Mouse (Mus musculus): ENCODE measurements at regions not wholly inside any gene's neighbourhood (a gene's known extent, or its start where the extent isn't known, plus 50 kb on each side); places are given as distances from the start of the nearest gene placed in this dataset.

DNA sequence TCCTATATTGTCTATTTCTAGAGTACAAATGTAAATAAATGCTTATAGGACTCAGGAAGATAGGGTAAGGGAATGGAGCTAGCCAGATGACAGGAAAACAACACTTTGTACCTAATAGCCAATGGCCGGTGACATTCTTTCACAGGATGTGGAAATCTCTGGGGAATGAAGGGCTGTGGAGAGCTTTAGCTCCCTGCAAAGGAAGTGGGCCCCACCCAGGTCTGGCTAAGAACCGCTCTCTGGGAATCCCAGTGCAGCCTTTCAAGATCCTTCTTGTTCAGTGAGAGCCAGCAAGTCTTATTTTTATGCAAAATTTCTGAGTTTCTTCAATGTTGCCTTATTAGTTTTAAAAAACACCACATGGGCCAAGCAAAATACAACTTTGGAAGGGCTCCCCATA is 54.7 kb upstream of the Pappa2 start:
- no peak for ATAC-seq (ENCODE audit: extremely low read depth, insufficient number of reproducible peaks, low FRiP score, poor library complexity, severe bottlenecking)

DNA sequence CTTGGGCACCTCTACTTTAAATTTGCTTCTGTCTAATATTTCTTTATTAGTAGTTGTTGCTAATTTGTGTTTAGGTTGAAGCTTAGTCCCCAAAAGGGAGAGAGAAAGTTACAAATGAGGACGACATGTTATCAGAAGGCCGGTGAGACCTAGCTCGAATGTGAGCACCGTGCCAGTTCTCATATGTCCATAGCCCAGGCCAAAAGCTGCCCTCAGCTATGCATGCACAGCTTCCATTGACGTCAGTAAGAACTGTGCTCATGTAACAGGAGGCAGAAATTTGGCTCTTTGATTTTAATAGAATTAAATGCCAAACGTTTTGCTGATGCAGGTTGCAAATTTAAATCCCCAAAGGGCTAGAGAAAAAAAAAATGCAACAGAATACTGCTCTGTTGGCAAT is 56.1 kb upstream of the Pappa2 start:
- no peak for ATAC-seq (ENCODE audit: extremely low read depth, insufficient number of reproducible peaks, low FRiP score, poor library complexity, severe bottlenecking)

DNA sequence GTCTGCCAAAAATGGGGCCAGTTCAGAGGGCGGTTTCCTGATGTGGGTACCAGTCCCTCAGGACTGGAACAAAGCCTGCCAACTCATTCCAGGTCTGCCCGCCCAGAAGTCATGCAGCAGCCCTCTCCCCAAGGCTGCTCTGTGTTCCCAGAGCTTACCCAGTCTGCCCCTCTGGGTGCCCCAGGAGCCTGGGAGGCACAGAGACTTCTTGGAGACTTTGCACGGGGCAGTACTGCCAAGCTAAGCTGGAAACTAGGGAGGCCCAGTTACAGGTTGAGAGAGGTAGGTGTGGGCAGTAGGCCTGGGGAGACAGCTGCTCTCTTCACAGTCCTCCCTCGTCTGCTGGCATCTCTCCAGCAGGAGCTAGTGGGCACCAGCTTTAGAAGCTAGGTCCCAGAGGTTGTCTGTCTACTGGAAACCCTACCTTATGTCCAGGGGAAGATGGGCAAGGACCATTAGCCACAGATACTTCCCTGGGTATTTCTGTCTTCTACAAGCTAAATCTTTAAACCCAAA is 65.6 kb upstream of the Pappa2 start:
- ATAC-seq (ENCODE audit: extremely low read depth, insufficient number of reproducible peaks, low FRiP score, poor library complexity, severe bottlenecking): no peak

DNA sequence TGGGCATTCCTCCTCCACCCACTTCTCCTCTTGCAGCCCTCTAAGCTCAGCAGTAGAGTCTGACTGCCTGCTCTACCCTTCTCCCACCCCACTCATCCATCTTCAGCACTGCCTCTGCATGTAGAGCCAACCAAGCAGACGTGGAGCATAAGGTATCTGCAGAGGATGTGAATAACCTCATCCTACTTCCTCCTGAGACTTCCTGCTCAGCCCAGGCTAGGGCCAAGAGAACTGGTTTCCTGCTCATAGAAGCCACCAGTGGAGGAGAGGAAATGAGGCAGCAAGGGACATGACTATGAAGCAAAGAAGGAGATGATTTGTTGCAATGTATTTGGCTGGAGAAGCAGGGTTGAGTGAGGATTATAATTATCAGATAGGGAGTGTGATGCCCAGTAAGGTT is 84.7 kb upstream of the Pappa2 start:
- no peak for ATAC-seq (ENCODE audit: extremely low read depth, insufficient number of reproducible peaks, low FRiP score, poor library complexity, severe bottlenecking)

DNA sequence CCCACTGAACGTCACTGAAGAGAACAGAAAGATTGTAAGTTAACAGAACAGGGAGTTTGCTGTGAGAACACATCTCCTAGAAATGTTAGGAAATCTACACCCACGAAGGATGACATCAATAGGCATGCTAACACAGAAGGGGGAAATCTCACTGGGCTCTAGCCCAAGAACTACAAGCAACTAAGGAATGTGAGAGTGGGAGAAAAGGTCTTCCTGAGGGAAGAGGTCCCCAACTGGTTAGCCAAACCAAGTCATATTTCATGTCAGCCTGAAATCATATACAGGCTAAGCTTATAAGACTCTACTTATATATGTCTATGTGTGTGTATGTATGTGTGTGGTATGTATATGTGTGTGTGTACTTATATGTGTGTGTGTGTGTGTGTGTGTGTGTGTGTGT is 118.9 kb upstream of the Pappa2 start:
- ATAC-seq (ENCODE audit: extremely low read depth, insufficient number of reproducible peaks, low FRiP score, poor library complexity, severe bottlenecking): no peak

DNA sequence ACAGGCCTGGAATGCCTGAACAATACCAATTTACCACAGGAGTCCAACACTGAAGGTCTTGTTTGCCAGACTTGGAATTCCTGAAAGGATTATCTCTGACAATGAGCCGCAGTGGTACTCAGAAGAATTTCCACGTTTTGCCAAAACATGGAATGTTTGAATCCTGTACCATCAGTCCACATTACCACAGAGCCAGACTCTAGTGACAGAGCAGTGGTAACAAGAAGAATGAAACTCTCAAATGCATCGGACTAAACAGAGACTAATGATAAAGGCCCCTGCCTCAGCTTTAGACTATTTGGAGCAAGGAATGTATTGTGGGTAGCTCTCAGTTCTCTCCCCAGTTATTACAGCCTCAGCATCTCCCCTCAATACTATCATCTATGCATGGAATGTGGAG is 109.9 kb upstream of the Cop1 start:
- no peak for ATAC-seq (ENCODE audit: extremely low read depth, insufficient number of reproducible peaks, low FRiP score, poor library complexity, severe bottlenecking)

DNA sequence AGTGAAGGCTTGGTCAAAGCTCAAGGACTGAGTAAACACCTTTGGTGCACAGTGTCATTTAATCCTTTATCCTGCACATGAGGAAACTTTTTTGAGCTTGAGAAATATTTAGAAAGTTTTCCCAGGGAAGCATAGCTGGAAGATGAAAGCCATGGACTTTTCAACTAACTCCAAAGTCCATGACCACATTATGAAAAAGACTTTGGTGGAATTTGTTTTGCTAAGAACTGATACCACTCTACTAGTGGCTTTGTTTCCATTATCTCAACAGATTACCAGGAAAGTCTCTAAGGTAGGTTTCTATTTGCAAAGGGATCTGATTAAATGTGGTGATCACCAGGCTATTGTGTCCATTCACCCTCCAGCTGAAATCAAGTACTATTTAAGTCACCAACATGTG is 107.2 kb upstream of the Cop1 start:
- ATAC-seq (ENCODE audit: extremely low read depth, insufficient number of reproducible peaks, low FRiP score, poor library complexity, severe bottlenecking): no peak

DNA sequence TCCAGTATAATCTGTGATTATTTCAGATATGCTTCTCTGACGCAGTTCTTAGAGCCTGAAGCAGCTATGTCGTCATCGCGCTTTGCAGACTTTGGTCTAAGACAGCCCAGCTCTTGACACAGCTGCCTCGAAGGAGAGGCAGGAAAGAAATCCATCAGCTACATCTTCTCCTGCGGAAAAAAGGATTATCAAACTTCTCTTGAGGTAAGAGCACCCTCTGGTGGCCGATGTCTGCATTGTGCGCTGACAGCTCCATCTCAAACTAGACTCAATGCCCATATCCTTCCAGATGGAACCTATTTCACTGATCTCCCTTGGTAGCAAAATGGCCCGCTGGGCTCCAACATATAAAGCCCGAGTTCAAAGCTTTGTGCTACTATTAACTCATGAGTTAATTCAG is 96.8 kb upstream of the Cop1 start:
- peak; percentile 67; the same call in 1 of the 2 replicates for ATAC-seq (ENCODE audit: extremely low read depth, insufficient number of reproducible peaks, low FRiP score, poor library complexity, severe bottlenecking)

DNA sequence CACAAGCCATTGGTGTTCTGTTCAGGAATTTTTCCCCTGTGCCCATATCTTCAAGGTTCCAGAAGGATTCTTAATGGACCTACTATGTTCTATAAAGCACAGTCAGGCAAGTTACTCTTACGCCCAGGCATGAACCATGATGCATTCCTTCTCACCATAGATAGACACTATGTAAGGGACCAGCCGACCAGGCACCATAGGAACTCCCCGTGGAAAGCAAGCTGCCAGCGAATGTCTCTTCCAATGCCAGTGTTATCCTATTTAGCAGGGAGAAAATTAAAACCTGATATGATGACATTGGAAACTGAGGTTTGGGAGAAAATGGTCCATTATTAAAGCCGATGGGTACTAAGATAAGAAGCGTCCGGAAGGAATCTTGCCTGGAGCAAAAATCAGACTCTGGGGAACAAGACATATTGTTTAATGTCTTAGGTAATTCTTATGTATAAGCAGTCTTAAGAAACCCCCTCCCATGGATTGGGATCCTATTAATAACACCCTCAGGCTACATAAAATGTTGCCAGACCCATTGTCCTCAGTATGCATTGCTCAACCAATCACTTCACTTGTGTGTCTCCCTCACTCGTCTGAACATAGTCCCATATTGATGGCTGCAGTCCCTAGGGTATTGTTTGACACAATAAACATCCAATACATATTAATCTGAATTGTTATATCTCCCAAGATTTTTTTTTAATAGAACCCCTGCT is 84.2 kb upstream of the Cop1 start:
- no peak for ATAC-seq (ENCODE audit: extremely low read depth, insufficient number of reproducible peaks, low FRiP score, poor library complexity, severe bottlenecking)

DNA sequence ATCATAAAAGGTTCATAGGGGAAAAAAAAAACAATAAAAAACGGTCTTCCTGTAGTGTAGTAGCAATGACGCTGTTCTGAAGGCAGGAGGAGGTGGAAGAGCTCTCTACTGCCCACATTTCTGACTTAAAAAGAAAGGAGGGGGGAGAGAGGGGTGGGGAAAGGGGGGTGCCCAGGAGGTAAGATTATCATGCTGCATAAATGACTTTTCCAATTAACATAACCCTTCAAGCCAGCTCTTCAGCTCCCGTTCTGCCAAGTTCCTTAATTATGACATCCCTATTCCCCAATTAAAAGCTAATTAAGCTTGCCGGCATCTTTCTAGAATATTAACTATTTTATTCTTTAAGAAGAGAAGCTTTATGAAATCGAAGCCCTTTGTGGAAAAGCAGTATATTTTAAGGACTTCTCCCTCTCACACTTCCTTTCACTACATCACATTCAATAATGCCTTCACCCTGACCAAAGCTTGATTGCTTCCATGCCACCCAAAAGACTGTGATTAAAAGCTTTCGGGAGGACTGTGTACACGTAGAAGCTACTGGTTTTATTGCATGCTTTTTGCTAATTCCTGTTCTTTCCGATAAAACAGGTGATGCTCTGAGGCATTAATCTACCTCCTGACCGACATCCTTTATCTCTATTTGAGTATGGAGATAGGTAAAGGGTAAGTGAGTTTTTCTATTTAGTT is 83.5 kb upstream of the Cop1 start:
- no peak for ATAC-seq (ENCODE audit: extremely low read depth, insufficient number of reproducible peaks, low FRiP score, poor library complexity, severe bottlenecking)

DNA sequence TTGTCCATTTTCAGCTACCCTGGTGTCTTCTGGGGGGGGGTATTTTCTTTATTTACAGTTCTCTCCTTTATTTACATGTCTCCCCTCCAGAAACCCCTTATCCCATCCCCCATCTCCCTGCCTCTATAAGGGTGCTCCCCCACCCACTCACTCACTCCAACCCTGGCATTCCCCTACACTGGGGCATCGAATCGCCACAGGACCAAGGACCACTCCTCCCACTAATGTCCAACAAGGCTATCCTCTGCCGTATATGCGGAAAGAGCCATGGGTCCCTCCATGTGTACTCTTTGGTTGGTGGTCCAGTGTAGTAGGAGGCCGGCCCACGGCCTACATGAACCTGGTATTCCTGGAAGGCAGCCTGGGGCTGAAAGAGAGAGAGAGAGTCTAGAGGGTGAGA is 82.9 kb upstream of the Cop1 start:
- ATAC-seq (ENCODE audit: extremely low read depth, insufficient number of reproducible peaks, low FRiP score, poor library complexity, severe bottlenecking): no peak

DNA sequence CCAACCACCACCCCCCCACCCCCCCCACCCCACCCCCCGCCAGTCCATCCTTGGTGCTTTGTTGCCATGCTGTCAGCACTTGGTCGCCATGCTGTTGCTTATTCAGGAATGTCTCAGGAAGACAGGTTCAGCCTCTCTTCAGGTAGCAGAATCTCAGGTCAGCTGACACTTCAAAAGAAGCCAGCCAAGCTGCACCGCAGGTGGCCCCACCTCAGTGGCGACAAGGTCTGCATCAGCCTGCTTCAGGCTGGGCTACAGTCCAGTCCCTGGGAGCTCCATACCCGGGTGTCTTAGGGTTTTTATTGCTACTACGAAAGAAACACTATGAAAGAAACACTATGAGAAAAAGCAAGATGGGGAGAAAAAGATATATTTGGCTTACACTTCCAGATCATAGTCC is 82.4 kb upstream of the Cop1 start:
- no peak for ATAC-seq (ENCODE audit: extremely low read depth, insufficient number of reproducible peaks, low FRiP score, poor library complexity, severe bottlenecking)

DNA sequence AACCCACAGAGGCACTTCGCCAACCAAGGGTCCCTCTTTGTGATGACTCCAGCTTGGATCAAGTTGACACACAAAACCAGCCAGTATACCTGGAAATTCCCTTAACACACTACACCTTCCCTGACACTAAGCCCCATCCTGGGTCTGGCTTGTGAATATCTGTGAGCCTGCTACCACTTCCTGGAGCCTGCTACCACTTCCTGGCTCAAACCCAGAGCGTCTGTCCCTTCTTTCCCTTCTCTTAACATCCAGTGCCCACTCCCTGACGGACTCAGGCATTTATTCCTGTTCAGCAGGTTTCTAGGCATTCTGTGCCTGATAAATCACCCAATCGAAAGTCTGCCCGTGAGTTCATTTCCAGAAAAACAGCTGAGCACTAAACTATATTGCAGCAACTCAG is 81.8 kb upstream of the Cop1 start:
- no peak for ATAC-seq (ENCODE audit: extremely low read depth, insufficient number of reproducible peaks, low FRiP score, poor library complexity, severe bottlenecking)

DNA sequence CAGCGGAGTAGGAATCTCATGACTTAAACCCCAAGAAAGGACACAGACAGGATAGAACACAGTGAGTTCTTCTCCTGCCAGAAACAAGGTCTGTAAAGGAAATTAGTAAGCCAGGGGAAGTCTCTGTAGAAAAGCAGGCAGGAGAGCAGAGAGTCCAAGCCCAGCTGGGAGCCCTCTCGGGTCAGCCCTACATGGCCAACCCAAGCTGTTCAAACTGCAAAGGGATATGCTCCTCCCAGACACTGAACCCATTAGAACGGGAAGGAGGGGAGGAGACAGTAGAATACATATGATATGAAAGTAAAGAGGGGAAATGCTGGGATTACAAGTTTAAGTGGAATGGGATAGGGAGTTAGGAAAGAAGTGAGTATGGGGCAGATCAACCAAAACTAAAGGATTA is 75.7 kb upstream of the Cop1 start:
- ATAC-seq (ENCODE audit: extremely low read depth, insufficient number of reproducible peaks, low FRiP score, poor library complexity, severe bottlenecking): no peak

DNA sequence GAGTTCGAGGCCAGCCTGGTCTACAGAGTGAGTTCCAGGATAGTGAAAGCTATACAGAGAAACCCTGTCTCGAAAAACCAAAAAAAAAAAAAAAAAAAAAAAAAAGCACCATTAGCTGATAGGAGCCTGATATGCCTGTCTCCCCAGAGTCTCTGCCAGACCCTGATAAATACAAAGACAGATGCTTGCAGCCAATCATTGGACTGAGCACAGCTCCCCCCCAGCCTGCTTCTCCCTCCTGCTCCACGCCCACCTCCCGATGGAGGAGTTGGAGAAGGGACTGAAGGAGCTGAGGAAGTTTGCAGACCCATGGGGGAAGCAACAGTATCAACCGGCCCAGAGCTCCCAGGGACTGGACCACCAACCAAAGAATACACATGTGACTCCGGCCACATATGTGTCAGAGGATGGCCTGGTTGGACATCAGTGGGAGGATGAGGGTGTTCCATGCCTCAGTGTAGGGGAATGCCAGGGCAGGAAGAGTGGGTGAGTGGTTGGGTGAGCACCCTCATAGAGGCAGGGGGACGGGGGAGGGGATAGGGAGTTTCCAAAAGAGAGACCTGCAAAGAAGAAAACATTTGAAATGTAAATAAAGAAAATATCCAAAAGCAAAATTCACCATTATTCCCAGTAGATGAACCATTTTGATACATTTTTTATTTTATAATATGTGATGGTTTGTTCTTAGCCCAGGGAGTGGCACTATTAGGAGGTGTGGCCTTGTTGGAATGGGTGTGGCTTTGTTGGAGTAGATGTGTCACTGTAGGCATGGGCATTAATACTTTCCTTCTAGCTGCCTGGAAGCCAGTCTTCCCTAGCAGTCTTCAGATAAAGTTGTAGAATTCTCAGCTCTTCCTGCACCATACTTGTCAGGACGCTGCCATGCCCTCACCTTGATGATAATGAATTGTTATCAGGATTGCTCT is 71.8 kb upstream of the Cop1 start:
- ATAC-seq (ENCODE audit: extremely low read depth, insufficient number of reproducible peaks, low FRiP score, poor library complexity, severe bottlenecking): no peak

DNA sequence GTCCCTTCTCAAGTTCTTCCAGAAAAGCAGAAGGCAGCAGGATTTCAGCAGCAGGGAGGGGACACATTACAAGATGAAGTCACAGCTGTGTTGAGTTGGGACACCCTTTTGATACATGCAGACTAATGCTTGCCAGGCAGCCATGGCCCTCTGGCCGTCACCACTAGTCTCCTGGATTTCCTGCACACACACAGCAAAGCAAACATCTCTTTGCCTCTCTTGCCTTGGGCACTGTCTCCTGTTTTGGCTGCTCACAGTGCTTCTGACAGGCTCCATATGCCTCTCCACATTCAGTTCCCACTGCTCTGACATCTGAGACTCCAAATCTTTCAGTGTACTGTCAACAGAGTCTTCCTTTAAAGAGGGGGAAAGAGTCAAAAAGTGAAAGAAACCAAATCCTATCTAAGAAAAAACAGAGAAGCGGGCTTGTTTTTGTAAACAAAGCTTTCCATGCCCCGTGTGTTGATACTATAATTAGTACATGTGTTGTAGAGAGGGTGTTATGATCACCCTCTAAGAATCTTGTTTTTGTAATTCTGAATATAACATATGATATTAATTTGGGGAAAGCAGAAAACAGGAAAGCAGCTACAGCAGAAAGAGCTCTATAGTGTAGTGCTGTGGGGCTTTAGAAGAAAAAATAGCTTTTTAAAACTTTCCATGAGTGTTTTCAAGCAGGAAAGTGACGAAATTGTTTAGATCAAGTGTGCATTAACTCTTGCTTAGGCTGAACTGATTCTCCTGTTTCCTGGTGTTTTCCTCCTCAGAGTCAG is 68.8 kb upstream of the Cop1 start:
- no peak for ATAC-seq (ENCODE audit: extremely low read depth, insufficient number of reproducible peaks, low FRiP score, poor library complexity, severe bottlenecking)

DNA sequence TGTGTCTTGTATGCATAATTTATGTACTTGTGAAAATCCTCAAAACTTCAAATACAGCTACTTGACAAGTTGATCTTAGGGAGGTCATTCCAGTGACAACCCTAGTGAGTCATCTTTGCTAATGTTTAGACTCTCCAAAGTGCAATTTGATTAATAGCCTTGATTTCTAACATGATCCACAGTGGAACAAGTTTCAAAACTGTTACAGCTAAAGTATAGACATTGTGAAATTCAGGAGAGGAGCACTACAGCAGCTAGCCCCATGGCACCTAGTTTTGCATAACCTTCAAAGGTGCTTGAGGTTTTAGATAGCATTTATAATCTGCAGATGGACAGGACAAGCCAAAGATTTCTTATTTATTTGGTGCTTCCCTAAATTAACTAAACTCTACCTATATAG is 50.1 kb upstream of the Cop1 start:
- no peak for ATAC-seq (ENCODE audit: extremely low read depth, insufficient number of reproducible peaks, low FRiP score, poor library complexity, severe bottlenecking)

All from neutrophil, adult 5-6 weeks (primary cell).